Comparison of ENCODE assay signal across 15 mouse cellular contexts in genomic region chr1:35478262-35478661, GRCm38 (mm10).
DNase-seq lines count a peak whose midpoint lies in the region; ATAC-seq and TF ChIP-seq lines count a peak whose summit lies in the region.
"Had no signal": no experiment of that assay in that cellular context is flagged by ENCODE, and none has a peak within 500 bp of the region (broad histone marks: within the 10 kb centered on the region; RNA-seq: fewer than 3 reads in every experiment).

No protein-coding gene starts in this region.

- TF ChIP-seq POLR2A in lung, adult 2 months (IDR thresholded peaks at IDR 0.05; ENCODE audit: borderline replicate concordance, extremely low read depth, low read depth, low read length): no peak
- TF ChIP-seq POLR2A in CH12.LX (IDR thresholded peaks at IDR 0.05; ENCODE audit: low read depth, low read length): no peak

- H3K9ac ChIP-seq in CH12.LX (ENCODE audit: insufficient read depth, low read depth): no peak overlapping the region
- H3K9ac ChIP-seq: embryonic facial prominence, embryonic 12.5 days; forebrain, embryonic 12.5 days; lung, embryonic 15.5 days had no signal

- dilution Hi-C loops in CH12.LX (cut with MboI; ENCODE audit: extremely low pct_ligation_motif_present, extremely low pct_unique_long_range_greater_than_20kb, low sequenced_read_pairs): no loop called here

- DNase-seq in gastrocnemius, adult 2 months: no peak
- DNase-seq in gastrocnemius, postnatal 10 days: no peak
- DNase-seq in lung, adult 2 months: no peak
- no peak for DNase-seq in lung, postnatal 25 days (ENCODE audit: low spot score)
- peak; percentile 23 for DNase-seq in CH12.LX (ENCODE audit: extremely low read depth)
- peak; percentile 26 for DNase-seq in brain, adult 2 months (ENCODE audit: low read depth, low spot score)
- no peak for DNase-seq in embryonic facial prominence, embryonic 10.5 days (ENCODE audit: low spot score)
- DNase-seq: cerebellum, adult 9-10 months; kidney, adult 11 months had no signal

- no peak for TF ChIP-seq EP300 in CH12.LX (IDR thresholded peaks at IDR 0.05; ENCODE audit: low read length)

- no peaks in the 10 kb centered on the region for H3K36me3 ChIP-seq in CH12.LX (replicated peaks in 1 of 2; ENCODE audit: control insufficient read depth in 1 of 2, insufficient read depth in 1 of 2, low read length in 1 of 2)
- H3K36me3 ChIP-seq in embryonic facial prominence, embryonic 10.5 days (replicated peaks): no peaks in the 10 kb centered on the region
- H3K36me3 ChIP-seq: embryonic facial prominence, embryonic 12.5 days; forebrain, embryonic 12.5 days; lung, embryonic 15.5 days; midbrain, embryonic 10.5 days had no signal

- no peaks in the 10 kb centered on the region for H3K79me2 ChIP-seq in CH12.LX (replicated peaks; ENCODE audit: control insufficient read depth, extremely low read depth, insufficient read depth, poor library complexity, severe bottlenecking)

- H3K4me3 ChIP-seq in gastrocnemius, adult 2 months: no peak overlapping the region
- H3K4me3 ChIP-seq in lung, adult 2 months (replicated peaks; ENCODE audit: extremely low read depth, low read depth, low read length): no peak overlapping the region
- H3K4me3 ChIP-seq in CH12.LX (replicated peaks in 1 of 3; ENCODE audit: low read depth in 2 of 3, low read length in 2 of 3, poor library complexity in 1 of 3): no peak overlapping the region
- H3K4me3 ChIP-seq in embryonic facial prominence, embryonic 10.5 days: no peak overlapping the region
- H3K4me3 ChIP-seq: embryonic facial prominence, embryonic 12.5 days; forebrain, embryonic 12.5 days; lung, embryonic 15.5 days; midbrain, embryonic 10.5 days had no signal

- TF ChIP-seq RAD21 in CH12.LX (IDR thresholded peaks at IDR 0.05; ENCODE audit: low read depth, low read length): peak; percentile 40

- peaks cover 11% of the 10 kb centered on the region for H3K9me3 ChIP-seq in CH12.LX (replicated peaks; ENCODE audit: low read length)
- H3K9me3 ChIP-seq in embryonic facial prominence, embryonic 10.5 days: peaks cover 12% of the 10 kb centered on the region

- peak; percentile 10; the same call in 1 of the 2 replicates for TF ChIP-seq CTCF in gastrocnemius, adult 2 months (IDR thresholded peaks at IDR 0.05)
- 0 out of 2 replicates have a peak, but pooled peaks have one; percentile 13 for TF ChIP-seq CTCF in lung, adult 2 months (IDR thresholded peaks at IDR 0.05; ENCODE audit: insufficient read depth, low read length)
- TF ChIP-seq CTCF in CH12.LX (conservative IDR thresholded peaks at IDR 0.05 in 1 of 2, IDR thresholded peaks at IDR 0.05 in 1 of 2; ENCODE audit: low read depth in 2 of 2, low read length in 2 of 2): peak; percentile 47 to 61; a peak in 3 of 4 replicates

- intact Hi-C loops in gastrocnemius, adult 2 months (cut with DNase I): no loop called here

- no peak overlapping the region for H3K27ac ChIP-seq in gastrocnemius, adult 2 months
- no peak overlapping the region for H3K27ac ChIP-seq in CH12.LX (ENCODE audit: insufficient read depth, low read depth)
- H3K27ac ChIP-seq in embryonic facial prominence, embryonic 10.5 days (replicated peaks): no peak overlapping the region
- H3K27ac ChIP-seq: embryonic facial prominence, embryonic 12.5 days; forebrain, embryonic 12.5 days; lung, embryonic 15.5 days; midbrain, embryonic 10.5 days had no signal

- no peak for ATAC-seq in monocyte, adult 5-6 weeks (replicated peaks; ENCODE audit: insufficient number of reproducible peaks, low FRiP score, low TSS enrichment, poor library complexity, severe bottlenecking)

- in situ Hi-C loops in CH12.LX (cut with MboI; ENCODE audit: low pct_ligation_motif_present, low pct_unique_long_range_greater_than_20kb, low sequenced_read_pairs): no loop called here

- H3K4me2 ChIP-seq in CH12.LX (ENCODE audit: insufficient read depth, low read depth, poor library complexity, severe bottlenecking): no peak overlapping the region
- H3K4me2 ChIP-seq: embryonic facial prominence, embryonic 12.5 days; forebrain, embryonic 12.5 days; heart, embryonic 11.5 days; lung, embryonic 15.5 days had no signal

- WGBS in lung, adult 2 months: 85% methylated on average over 1 of the region's 1 CpGs
- 75% methylated on average over 1 of the region's 1 CpGs for whole genome bisulfite sequencing in embryonic facial prominence, embryonic 10.5 days

- H3K27me3 ChIP-seq in CH12.LX (replicated peaks): no peaks in the 10 kb centered on the region
- H3K27me3 ChIP-seq in embryonic facial prominence, embryonic 10.5 days (replicated peaks; ENCODE audit: low read depth, poor library complexity, severe bottlenecking): no peaks in the 10 kb centered on the region
- H3K27me3 ChIP-seq: embryonic facial prominence, embryonic 12.5 days; forebrain, embryonic 12.5 days; lung, embryonic 15.5 days had no signal

- H3K4me1 ChIP-seq in lung, adult 2 months (ENCODE audit: control insufficient read depth, insufficient read depth, low read length): no peaks in the 10 kb centered on the region
- H3K4me1 ChIP-seq in CH12.LX (ENCODE audit: control insufficient read depth in 1 of 2, insufficient read depth in 2 of 2): no peaks in the 10 kb centered on the region
- H3K4me1 ChIP-seq in embryonic facial prominence, embryonic 10.5 days: no peaks in the 10 kb centered on the region
- H3K4me1 ChIP-seq: embryonic facial prominence, embryonic 12.5 days; forebrain, embryonic 12.5 days; lung, embryonic 15.5 days; midbrain, embryonic 10.5 days had no signal

TF ChIP-seq in CH12.LX, 34 proteins besides CTCF, POLR2A, EP300 and RAD21:
- peak; percentile 32; the same call in 1 of the 2 replicates for TF ChIP-seq SMC3 (IDR thresholded peaks at IDR 0.05; ENCODE audit: low read depth, low read length)
- TF ChIP-seq KAT2A (IDR thresholded peaks at IDR 0.05; ENCODE audit: insufficient replicate concordance, low read length): no peak
- TF ChIP-seq NELFE (IDR thresholded peaks at IDR 0.05; ENCODE audit: low read depth, low read length): no peak
- no peak for TF ChIP-seq ZKSCAN1 (IDR thresholded peaks at IDR 0.05; ENCODE audit: borderline replicate concordance, low read depth, low read length)

Comparison
In these comparisons a context has a peak if more than half of its experiments do, and no peak if none do; other contexts are left out.
1. DNase-seq: peak in CH12.LX (single experiment) and brain, adult 2 months (single experiment); none in gastrocnemius, adult 2 months (single experiment), gastrocnemius, postnatal 10 days (single experiment), lung, adult 2 months (single experiment), lung, postnatal 25 days (single experiment) and embryonic facial prominence, embryonic 10.5 days (single experiment).
2. Peak in every context shown above with its lines, with median percentiles within 50 percentile points of each other: CTCF ChIP-seq.